Mouse (Mus musculus): ENCODE measurements around the gene Trove2.

The Trove2 gene

GRCm38 (mm10) chr1:143776446-143777411 is at the start of gene Trove2, which contains the start of gene Uchl5:
Gene Trove2 (minus strand): TSS chr1:143777068.
Gene Uchl5 (plus strand): TSS chr1:143777272.
- DNase-seq (ENCODE audit: low read depth in 2 of 2, low spot score in 2 of 2), result peak; percentile 96 to 97

DNA sequence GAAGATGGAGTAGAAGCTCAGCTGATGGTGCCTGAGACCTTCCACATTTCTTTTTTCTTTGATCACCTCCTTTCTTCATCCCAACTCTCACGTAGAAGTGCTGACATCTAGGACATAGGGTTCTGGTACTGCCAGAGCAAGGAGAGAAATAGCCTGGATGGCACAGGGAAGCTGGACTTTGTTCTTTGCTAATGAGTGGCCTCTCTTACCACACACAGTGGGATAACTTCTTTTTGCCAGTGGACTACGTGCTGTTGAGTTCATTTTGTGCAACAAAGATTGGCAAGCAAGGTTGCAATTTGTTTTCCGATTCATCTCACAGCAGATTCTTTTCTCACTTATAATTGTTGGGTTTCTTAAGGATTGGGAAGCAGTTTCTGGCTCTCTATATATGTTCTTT is 45.8 kb upstream of the Trove2 start:
- no peak for DNase-seq (ENCODE audit: low read depth in 2 of 2, low spot score in 2 of 2)

DNA sequence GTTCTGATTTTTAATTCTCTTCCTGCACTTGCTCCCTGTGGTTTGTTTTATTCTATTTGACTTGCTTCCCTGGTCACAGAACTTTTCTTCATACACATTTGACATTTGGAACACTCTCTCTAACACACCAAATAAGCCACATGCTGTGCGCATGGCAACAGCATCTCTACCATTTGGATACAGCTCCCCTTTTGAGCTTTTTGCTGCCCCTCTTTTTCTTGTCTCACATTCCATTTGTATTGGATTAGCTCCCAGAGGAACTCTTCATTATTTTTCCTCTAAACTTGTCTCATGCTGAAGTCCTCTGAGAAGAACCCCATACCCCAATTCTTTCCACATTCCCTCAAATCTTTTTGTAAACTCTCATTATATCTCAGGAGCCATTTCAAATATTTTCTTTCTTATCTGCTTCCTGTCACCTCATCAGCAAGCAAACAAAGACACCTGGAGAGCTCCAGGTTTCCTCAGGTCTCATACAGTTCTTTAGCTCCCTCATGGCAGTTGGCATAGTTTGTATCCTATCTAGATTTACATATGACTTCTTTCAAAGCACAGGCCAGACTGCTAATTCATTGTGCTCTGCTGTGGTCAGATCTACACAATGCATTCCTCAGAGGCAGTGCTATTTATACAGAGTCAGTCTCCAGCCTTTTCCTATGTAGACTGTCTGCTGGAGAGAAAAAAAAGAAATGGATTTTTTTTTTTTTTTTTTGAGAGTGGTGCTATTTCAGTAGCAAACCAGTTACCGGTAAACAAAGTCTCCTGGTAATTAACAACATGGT is 43.4 kb upstream of the Trove2 start:
- DNase-seq (ENCODE audit: low read depth in 2 of 2, low spot score in 2 of 2), result no peak

DNA sequence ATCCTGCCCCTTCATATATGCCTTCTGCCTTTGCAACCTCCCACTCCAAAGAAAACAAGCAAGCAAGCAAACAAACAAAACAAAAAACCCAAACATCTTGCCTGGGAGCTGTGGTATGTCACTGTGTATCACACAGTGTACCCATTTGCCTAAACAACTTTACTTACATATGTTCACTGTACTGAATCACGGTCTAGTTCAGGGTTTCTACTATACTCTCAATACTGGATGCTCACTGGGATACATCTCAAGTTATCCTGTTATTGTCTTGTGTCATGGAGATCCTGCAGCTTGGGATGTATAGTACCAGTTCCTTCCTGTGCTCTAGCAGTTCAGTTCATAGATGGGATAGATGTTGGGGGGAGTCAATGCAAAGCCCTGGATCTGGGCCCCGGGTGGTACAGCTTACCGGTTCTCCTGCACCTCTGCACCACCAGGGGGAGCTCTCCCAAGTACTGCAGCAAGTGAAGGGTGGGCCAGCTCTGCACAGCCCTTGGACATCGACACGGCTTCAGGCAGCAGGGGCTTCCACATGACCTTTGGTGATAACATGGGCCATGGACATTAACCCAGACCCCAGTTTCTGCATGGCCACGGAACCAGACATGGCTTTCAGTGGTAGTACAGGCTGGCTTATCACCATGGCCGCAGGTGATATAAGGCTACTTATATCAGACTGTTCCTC is 37.0 kb upstream of the Trove2 start:
- DNase-seq (ENCODE audit: low read depth in 2 of 2, low spot score in 2 of 2), result peak; percentile 64 to 77

GRCm38 (mm10) chr1:143809062-143809461 is 32.2 kb upstream of the Trove2 start:
- no peak for DNase-seq (ENCODE audit: low read depth in 2 of 2, low spot score in 2 of 2)

DNA sequence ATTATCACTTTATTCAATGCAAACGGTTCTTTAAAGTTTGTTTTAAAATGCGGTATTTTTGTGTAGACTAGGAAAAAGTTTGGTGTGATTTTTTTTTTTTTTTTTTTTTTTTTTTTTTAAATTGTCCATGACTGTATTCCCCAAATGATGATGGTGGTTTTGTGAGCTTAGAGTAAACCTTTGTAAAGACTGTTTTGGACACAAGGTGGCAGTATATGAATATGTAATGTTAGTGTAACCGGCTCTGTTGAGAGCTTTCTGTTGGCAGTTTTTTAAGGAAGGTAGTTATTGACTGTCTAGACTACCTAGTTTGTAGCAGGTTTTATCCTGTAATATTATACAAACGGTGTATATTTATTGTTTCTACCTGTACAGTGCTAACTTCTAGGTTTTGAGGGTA is 26.7 kb upstream of the Trove2 start:
- DNase-seq (ENCODE audit: low read depth in 2 of 2, low spot score in 2 of 2), result peak; percentile 13 to 56

DNA sequence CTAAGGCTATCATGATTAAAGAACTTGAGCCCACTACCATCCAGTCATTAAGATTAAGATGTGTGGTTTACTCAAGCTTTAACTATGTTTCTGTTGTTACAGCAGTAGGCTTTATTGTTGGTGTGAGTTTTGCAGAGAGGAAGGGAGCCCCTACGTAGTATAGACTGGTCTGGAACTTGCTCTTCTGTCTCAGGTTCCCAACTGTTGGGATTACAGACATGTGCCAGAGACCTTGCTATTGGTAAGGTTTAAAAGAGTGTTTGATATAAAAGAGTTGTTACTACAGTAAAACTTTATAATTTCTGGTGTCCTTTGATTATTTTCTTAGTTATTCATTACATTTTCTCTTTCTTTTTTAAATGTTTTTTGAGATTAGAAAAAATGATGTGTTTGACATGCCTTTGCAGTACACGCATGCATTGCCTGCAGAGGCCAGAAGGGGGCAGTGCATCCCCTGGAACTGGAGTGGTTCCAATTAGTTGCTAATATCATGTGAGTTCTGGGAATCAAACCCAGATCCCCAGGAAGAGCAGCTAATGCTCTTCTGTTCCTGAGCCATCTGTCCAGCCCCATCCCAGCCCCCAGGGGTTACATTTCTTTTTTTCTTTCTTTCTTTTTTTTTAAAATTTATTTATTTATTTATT is 11.8 kb upstream of the Trove2 start:
- DNase-seq (ENCODE audit: low read depth in 2 of 2, low spot score in 2 of 2), result peak; percentile 39 to 65

DNA sequence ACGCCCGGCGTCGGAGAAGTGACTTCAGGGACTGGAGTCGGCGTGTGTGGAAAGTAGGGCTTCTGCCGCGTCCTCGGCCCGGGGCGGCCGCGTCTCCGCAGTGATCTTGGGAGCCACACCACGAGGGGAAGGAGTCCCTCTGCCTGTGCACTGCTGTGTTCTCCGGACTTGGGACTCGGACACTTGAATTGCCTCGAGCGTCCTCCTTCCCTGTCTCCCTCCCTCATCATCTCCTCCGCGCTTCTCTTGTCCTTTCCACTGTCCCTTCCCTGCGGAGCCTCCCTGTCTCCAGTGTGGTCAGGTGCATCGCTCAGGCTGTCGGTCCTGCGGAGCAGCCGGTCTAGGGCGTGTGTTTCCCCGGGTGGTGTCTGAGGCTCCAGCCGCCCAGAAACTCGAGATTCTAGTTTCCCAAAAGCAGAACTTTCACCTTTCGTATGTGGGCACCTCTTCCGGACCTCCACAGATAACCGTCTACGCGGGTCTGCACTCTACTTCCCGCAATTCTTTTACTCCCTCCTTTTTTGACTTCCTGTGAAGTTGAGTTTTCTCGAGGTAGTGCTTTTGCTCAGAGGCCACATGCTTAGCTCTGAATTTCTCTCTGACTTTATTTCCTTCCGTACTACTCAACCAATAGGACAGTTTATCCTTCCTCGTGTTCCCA is 820 bp upstream of the Trove2 start:
- DNase-seq (ENCODE audit: low read depth in 2 of 2, low spot score in 2 of 2), result no peak

DNA sequence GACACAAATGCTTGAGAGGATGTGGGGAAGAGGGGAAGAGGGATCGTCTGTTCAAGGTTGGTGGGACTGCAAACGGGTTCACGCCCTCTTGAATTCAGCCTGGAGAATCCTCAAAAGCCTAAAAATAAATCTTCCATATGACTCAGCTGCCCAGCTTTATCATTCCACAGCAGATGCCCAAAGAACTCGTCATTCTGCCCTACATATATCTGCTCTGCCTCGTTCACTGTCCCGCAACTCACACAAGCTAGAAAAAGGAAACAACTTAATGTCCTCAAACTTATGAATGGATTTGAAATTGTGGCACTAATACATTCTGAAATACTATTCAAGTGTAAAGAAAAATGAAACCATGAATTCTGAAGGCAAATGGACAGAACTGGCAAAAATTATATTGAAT is 3.0 kb downstream of the Trove2 start:
- no peak for DNase-seq (ENCODE audit: low read depth in 2 of 2, low spot score in 2 of 2)

GRCm38 (mm10) chr1:143773082-143773481 is 3.8 kb downstream of the Trove2 start:
- DNase-seq (ENCODE audit: low read depth in 2 of 2, low spot score in 2 of 2), result no peak

- no peak for DNase-seq (ENCODE audit: low read depth in 2 of 2, low spot score in 2 of 2)
These were observed 6.3 kb downstream of the Trove2 start for GRCm38 (mm10) chr1:143770444-143771109.

DNA sequence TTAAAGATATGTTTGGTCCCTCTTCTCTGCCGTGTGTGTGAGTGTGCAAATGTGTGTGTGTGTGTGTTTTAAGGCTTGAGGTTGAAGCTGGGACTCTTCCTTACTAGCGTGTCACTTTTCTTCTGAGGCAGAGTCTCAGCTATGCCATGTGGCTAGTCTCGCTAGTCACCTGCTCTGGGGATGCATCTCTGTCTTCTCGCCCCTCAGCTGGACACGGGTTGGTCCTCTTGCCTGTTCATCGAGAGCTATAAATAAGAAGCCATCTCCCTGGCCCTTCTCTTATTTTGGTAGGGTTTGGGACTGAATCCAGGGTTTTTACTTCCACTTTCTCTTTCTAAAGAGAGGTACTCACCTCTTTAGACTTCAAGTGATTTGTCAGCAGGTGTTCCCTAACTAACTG is 10.6 kb downstream of the Trove2 start:
- DNase-seq (ENCODE audit: low read depth in 2 of 2, low spot score in 2 of 2), result no peak

DNA sequence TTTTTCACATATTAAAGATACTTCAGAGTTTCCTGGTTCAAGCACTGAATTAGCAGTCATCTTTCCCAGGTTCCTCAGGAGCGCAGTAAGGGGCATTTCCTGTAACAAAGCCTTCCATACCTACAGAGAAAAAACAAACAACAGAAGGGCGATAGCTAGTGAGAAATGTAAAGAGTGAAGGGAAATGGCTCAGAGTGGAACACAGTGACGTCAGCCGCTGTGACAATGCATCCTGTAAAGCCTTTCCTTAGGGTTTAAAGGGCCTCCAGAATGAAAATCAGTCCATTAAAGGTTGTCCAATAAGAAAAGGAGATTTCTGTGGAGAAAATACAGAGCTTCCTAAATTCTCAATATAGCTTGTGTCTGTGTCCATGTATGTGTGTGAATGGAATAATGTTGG is 11.1 kb downstream of the Trove2 start:
- no peak for DNase-seq (ENCODE audit: low read depth in 2 of 2, low spot score in 2 of 2)

GRCm38 (mm10) chr1:143764443-143764842 is 12.4 kb downstream of the Trove2 start:
- no peak for DNase-seq (ENCODE audit: low read depth in 2 of 2, low spot score in 2 of 2)

GRCm38 (mm10) chr1:143762159-143762558 is 14.7 kb downstream of the Trove2 start:
- DNase-seq (ENCODE audit: low read depth in 2 of 2, low spot score in 2 of 2), result no peak

- no peak for DNase-seq (ENCODE audit: low read depth in 2 of 2, low spot score in 2 of 2)
These were observed 31.0 kb downstream of the Trove2 start for GRCm38 (mm10) chr1:143745871-143746270.

DNA sequence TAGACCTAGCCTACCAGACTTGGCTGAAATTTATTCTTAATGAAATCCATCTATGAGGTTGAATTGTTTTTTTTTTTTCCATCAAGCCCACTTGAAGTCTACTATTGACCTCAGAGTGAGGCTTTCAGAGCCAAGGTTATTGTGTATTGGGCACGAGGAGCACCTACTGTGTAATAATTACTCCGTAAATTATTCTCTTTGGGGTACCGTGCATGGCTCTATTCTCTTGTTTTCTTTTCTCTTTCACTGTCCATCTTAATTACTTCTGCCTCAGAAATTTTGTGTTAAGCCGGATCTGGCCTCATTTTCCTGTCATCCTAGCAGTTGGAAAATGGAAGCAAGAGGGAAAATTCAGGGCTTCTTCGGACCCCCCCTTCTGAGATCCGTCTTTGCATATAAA is 34.7 kb downstream of the Trove2 start:
- no peak for DNase-seq (ENCODE audit: low read depth in 2 of 2, low spot score in 2 of 2)

GRCm38 (mm10) chr1:143741331-143741730 is 35.5 kb downstream of the Trove2 start:
- DNase-seq (ENCODE audit: low read depth in 2 of 2, low spot score in 2 of 2), result no peak

DNA sequence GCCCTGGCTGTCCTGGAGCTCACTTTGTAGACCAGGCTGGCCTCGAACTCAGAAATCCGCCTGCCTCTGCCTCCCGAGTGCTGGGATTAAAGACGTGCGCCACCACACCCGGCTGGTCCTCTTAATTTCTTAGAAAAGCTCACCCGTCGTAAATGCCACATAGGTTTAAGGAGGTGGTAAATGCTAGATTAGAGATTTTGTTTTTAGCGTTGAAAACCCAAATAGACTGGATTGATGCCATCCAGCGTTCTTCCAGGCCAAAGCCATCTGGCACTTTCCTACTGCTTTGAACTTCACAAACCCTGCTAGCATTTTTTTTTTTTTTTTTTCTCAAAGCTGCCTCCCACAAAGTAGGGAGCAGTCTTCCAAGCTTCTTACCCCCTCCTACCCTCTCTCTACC is 36.3 kb downstream of the Trove2 start:
- DNase-seq (ENCODE audit: low read depth in 2 of 2, low spot score in 2 of 2), result no peak
